Mouse (Mus musculus): ENCODE data around the gene Capn9.

- no peak for TF ChIP-seq GATA1 (IDR thresholded peaks at IDR 0.05; ENCODE audit: low read length)
- TF ChIP-seq TAL1 (IDR thresholded peaks at IDR 0.05; ENCODE audit: low read length) = no peak
These were observed 45.3 kb downstream of the Capn9 start for GRCm38 (mm10) chr8:124621255-124621654.

Measured in erythroblast, embryonic 14.5 days (primary cell).